Mouse (Mus musculus) megakaryocyte, embryonic 14.5 days (primary cell): Measurements from ENCODE around the gene Cryaa.

Experiments
- FLI1 ChIP-seq: IDR thresholded peaks from 2 replicates; pipeline ENCODE4 v1.6.1; 2012; ENCODE audit warnings: low read length, inconsistent platforms, mixed read lengths
- GATA1 ChIP-seq: IDR thresholded peaks from 3 replicates; pipeline ENCODE4 v1.6.1; 2012; ENCODE audit warnings: mixed read lengths, low read length, inconsistent platforms, borderline replicate concordance

GRCm38 (mm10) chr17:31689606-31690005 is 12.0 kb downstream of the Cryaa start:
- TF ChIP-seq GATA1 (no peak), FLI1 (no peak)
